Mouse (Mus musculus): Measurements from ENCODE around the gene Zfp12.
A peak's percentile ranks its signal among the peaks of the same experiment; 100 is the strongest.

DNA sequence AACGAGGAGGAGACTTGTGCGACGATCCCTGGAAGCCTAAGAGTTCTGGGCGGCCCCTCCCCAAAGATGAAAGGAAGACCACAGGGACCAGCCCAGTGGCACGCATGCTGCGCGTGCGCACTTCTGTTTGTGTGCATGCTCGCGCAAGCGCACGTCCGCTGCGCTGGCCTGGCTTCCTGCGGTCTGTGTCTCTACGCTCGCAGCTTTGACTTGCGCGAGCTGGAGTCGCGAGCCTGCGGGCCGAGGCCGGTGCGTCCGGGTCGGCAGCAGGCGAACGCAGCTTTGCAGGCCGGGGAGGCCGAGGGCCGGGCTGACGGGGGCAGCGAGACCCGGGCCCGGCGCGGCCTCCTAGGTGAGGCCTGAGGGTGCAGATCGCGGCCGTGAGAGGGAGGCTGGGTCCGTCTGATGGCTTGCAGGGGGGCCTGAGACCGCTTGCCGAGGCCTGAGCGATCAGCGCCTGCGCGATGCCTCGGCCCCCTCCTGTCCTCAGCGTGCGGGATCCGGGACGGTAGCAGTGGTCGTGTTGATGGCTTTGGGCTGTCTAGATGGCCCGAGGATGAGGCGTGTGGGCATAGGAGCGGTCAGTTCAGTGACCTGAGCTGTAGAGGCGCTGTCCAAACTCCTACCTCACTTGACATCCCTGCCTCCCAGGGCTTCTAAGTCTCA lies at the start of gene Zfp12:
- no peak for TF ChIP-seq MAX (IDR thresholded peaks at IDR 0.05; ENCODE audit: low read depth)
- peak; percentile 89 for TF ChIP-seq POLR2A (IDR thresholded peaks at IDR 0.05; ENCODE audit: insufficient read length, low read depth)
- TF ChIP-seq USF1 (IDR thresholded peaks at IDR 0.05; ENCODE audit: low read depth), result no peak
- TF ChIP-seq E2F4 (IDR thresholded peaks at IDR 0.05; ENCODE audit: insufficient read depth), result no peak
- TF ChIP-seq CEBPB (IDR thresholded peaks at IDR 0.05; ENCODE audit: insufficient read depth, poor library complexity, severe bottlenecking), result no peak
- TF ChIP-seq MYOG (IDR thresholded peaks at IDR 0.05; ENCODE audit: control insufficient read depth in 1 of 3, insufficient read depth in 1 of 3, insufficient read length in 2 of 3, low read depth in 2 of 3), result no peak
- peak; percentile 49 for TF ChIP-seq REST (IDR thresholded peaks at IDR 0.05; ENCODE audit: insufficient read depth, insufficient read length)

Measured in myocyte (in vitro differentiated cells).